Mouse (Mus musculus) limb, embryonic 14.5 days (tissue): ENCODE results near the gene Srgap2. TPM values are rescaled to one million over a fixed set of nuclear protein-coding genes. Genes with fewer than 3 reads are reported as not detected.

Experiments used
- ATAC-seq: fragments of 200-750 bp; cut with Nextera tagmentation; 2 replicates; pipeline ENCODE4 v1.8.0; 2017; ENCODE audit warnings: low read depth, moderate number of reproducible peaks, moderate TSS enrichment; ENCODE audit not compliant: low FRiP score
- DNase-seq: peaks from one replicate; pipeline ENCODE4 v3.0.0-alpha.2; 2015; ENCODE audit warnings: low spot score
- H3K27ac ChIP-seq: fragments of 300-500 bp; sonication (generic); replicated peaks from 2 replicates; pipeline ENCODE4 v1.5.1; 2014; ENCODE audit warnings: low read depth, mild to moderate bottlenecking, low read length, moderate library complexity, mixed read lengths
- H3K27me3 ChIP-seq: fragments of 300-500 bp; sonication (generic); 2 replicates; pipeline ENCODE4 v1.6.1; 2014; ENCODE audit warnings: low read length, mixed read lengths; ENCODE audit not compliant: control insufficient read depth, insufficient read depth
- H3K36me3 ChIP-seq: fragments of 300-500 bp; sonication (generic); 2 replicates; pipeline ENCODE4 v1.6.1; 2014; ENCODE audit warnings: mild to moderate bottlenecking, low read length, moderate library complexity, mixed read lengths; ENCODE audit not compliant: control insufficient read depth, insufficient read depth
- H3K4me1 ChIP-seq: fragments of 300-500 bp; sonication (generic); 2 replicates; pipeline ENCODE4 v1.6.1; 2014; ENCODE audit warnings: antibody characterized with exemption, low read length, mixed read lengths; ENCODE audit not compliant: control insufficient read depth, insufficient read depth
- H3K4me2 ChIP-seq: fragments of 300-500 bp; sonication (generic); replicated peaks from 2 replicates; pipeline ENCODE4 v1.6.1; 2014; ENCODE audit warnings: low read depth, mild to moderate bottlenecking, low read length, moderate library complexity; ENCODE audit not compliant: severe bottlenecking
- H3K4me3 ChIP-seq: fragments of 300-500 bp; sonication (generic); replicated peaks from 2 replicates; pipeline ENCODE4 v1.5.1; 2014; ENCODE audit warnings: low read length
- H3K9ac ChIP-seq: fragments of 300-500 bp; sonication (generic); 2 replicates; pipeline ENCODE4 v1.6.1; 2014; ENCODE audit warnings: mild to moderate bottlenecking, low read depth, low read length, moderate library complexity; ENCODE audit not compliant: severe bottlenecking
- H3K9me3 ChIP-seq: fragments of 300-500 bp; sonication (generic); 2 replicates; pipeline ENCODE4 v1.6.1; 2016; ENCODE audit warnings: low read length; ENCODE audit not compliant: control insufficient read depth
- POLR2A ChIP-seq: fragments of 200-500 bp; IDR thresholded peaks from 2 replicates; pipeline ENCODE4 v1.8.0; 2012; ENCODE audit warnings: inconsistent platforms, mild to moderate bottlenecking, moderate library complexity, borderline replicate concordance; ENCODE audit not compliant: insufficient read depth, insufficient read length; ENCODE audit errors: extremely low read depth
- WGBS: fragments of 180-500 bp; shearing (Covaris S2); extraction: QIAGEN DNeasy Blood & Tissue Kit; methylation state at CpG from one replicate; pipeline ENCODE4 v1.1.7; 2014; 5-methylcytosine and 5-hydroxymethylcytosine counted together
- polyA plus RNA-seq, 2 experiments: library from polyadenylated mRNA; depleted of rRNA in 1 of 2; stranded (reverse) in 1 of 2; unstranded in 1 of 2; fragments of >200 nt; fragmentation: Nextera tagmentation in 1 of 2; extraction: Ambion mirVana in 1 of 2; gene quantifications; 2 replicates each; pipeline versions ENCODE4 v1.2.1 to v1.2.3; 2012 to 2014

Gene Srgap2
- polyA plus RNA-seq, 2 experiments = 20.5 to 38.9 TPM

DNA sequence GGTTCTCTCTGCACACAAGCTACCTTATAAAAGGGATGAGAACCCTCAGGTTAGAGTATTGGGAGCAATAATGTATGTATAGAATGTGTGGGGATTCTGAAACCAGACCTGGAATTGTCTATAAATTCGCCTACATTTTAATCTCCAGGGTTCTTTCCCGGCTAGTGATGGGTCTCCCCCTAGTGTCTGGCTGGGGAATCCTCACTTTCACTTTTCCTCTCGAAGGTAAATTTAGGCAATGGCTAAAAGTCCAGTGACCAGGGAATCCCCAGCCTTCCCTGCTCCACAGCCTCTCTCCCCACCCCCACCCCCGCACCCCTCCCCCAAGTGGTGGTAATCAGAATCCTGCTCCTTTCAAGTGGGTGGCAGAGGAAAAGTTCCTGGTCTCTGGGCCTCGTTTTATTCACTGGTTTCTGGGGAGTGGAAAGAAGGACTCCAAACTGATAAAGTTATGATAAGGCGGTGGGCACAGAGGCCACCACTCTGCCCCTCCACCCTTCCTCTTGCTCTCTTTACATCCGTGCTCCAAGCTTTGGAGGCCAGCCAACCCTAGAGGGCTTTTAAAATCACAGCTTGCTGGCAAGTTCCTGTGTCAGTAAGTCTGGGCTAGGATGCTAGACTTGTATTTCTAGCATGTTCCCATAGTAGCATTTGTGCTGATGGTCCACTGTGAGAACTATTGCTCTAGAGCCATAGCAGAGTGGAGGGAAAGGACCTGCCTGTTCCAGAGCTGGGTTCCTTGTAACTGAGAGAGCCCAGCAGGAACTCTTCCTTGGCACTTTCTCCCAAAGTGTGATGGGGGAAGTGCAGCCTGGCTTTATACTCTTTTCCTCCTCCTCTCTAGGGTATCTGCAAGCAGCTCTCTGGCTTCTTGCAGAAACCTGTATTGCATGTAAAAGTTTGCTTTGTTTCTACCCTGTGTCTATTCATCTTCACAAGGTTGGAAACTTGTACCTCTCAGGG, 280.4 kb downstream of the Srgap2 start:
- DNase-seq (peak; percentile 71), ATAC-seq (peak; percentile 14; the same call in 1 of the 2 replicates)
- Histone ChIP-seq H3K9ac (peak overlapping the region; percentile 25; the same call in 1 of the 2 replicates), H3K4me3 (no peak overlapping the region), H3K27ac (no peak overlapping the region), H3K36me3 (no peaks in the 10 kb centered on the region), H3K27me3 (peaks cover 32% of the 10 kb centered on the region), H3K4me1 (peaks cover 16% of the 10 kb centered on the region), H3K9me3 (no peaks in the 10 kb centered on the region), H3K4me2 (peak overlapping the region; percentile 32)
- 9% methylated on average over 7 of the region's 7 CpGs for whole genome bisulfite sequencing
- no peak for TF ChIP-seq POLR2A

DNA sequence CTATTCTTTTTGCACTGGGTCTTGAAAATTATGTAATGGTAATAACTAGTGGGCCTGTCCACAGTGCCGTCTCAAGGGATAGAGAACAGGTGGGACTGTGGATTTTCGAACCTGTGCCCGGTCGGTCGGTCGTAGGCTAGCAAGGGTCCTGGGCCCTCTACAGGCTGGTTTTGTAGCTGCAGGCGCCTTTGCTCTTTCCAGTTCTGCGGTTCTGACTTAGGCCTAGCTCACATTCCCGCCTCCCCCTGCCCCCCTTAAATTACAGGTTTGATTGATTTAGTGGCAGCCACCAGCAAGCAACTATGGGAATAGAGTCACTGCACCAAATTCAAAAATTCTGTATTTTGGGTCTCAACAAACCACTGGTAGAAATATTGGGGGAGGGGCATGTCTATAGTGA, 281.2 kb downstream of the Srgap2 start:
- DNase-seq (peak; percentile 41), ATAC-seq (peak; percentile 55; the same call in 1 of the 2 replicates)
- Histone ChIP-seq H3K9me3 (no peaks in the 10 kb centered on the region), H3K9ac (no peak overlapping the region), H3K4me3 (peak overlapping the region; percentile 66), H3K4me1 (peaks cover 16% of the 10 kb centered on the region), H3K27ac (no peak overlapping the region), H3K27me3 (peaks cover 32% of the 10 kb centered on the region), H3K4me2 (peak overlapping the region; percentile 97), H3K36me3 (no peaks in the 10 kb centered on the region)
- no peak for TF ChIP-seq POLR2A
- WGBS = 2% methylated on average over 9 of the region's 9 CpGs

GRCm38 (mm10) chr1:131245089-131245856, 281.9 kb downstream of the Srgap2 start, which contains the start of gene Rassf5:
Gene Rassf5, minus strand, starts transcription at chr1:131245258.
- H3K9ac ChIP-seq = peak within 1 kb of the TSS; percentile 61
- peaks cover 16% of the 10 kb centered on the region for H3K4me1 ChIP-seq
- H3K4me3 ChIP-seq = peak within 1 kb of the TSS; percentile 66
- TF ChIP-seq POLR2A = no peak
- ATAC-seq (peak; percentile 58), DNase-seq (no peak)
- H3K36me3 ChIP-seq = no peaks in the 10 kb centered on the region
- WGBS = 1% methylated on average over 45 of the region's 60 CpGs
- H3K9me3 ChIP-seq = no peaks in the 10 kb centered on the region
- H3K4me2 ChIP-seq = peak within 1 kb of the TSS; percentile 97
- no peak within 1 kb of the TSS for H3K27ac ChIP-seq
- H3K27me3 ChIP-seq = peaks cover 32% of the 10 kb centered on the region

DNA sequence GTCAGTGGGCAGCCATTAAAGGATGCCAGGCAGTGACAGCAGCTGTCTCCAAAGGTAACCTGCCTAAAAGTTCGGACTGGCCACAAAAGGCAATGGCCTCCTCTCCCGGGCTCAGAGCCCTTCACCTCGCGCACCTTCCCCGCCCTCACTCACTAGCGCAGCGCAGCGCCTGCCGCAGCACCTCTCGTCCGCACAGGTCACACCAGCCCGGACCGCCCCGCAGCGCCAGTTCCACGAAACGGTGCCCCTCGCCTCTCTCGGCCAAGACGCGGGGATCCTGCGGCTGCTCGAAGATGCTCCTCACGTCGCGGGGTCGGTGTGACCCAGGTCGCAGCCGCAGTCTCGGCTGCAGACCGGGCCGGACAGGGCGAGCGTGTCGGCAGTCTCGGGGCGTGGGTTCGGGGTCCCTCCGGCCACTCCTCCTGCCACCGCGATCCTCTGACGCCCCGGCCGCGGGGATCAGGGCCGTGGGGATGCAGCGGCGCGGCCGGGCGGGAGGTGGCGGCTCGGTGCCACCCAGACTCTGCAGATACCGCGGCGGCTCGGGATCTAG, 282.5 kb downstream of the Srgap2 start:
- H3K27me3 ChIP-seq = peaks cover 32% of the 10 kb centered on the region
- 1% methylated on average over 51 of the region's 57 CpGs for WGBS
- DNase-seq (no peak), ATAC-seq (0 out of 2 replicates have a peak, but pooled peaks have one; percentile 3)
- H3K4me2 ChIP-seq = peak overlapping the region; percentile 97
- no peaks in the 10 kb centered on the region for H3K9me3 ChIP-seq
- TF ChIP-seq POLR2A = no peak
- no peak overlapping the region for H3K27ac ChIP-seq
- peak overlapping the region; percentile 61 for H3K9ac ChIP-seq
- peak overlapping the region; percentile 66 for H3K4me3 ChIP-seq
- H3K36me3 ChIP-seq = no peaks in the 10 kb centered on the region
- peaks cover 16% of the 10 kb centered on the region for H3K4me1 ChIP-seq

GRCm38 (mm10) chr1:131242956-131243355, 284.2 kb downstream of the Srgap2 start:
- no peak overlapping the region for H3K4me2 ChIP-seq

More at GRCm38 (mm10) chr1:131242956-131243355, 284.2 kb downstream of the Srgap2 start:
- Histone ChIP-seq H3K4me3 (no peak overlapping the region), H3K27ac (no peak overlapping the region), H3K36me3 (no peaks in the 10 kb centered on the region), H3K9me3 (no peaks in the 10 kb centered on the region), H3K9ac (no peak overlapping the region), H3K4me1 (peaks cover 23% of the 10 kb centered on the region), H3K27me3 (peaks cover 32% of the 10 kb centered on the region)
- WGBS = 49% methylated on average over 6 of the region's 6 CpGs
- TF ChIP-seq POLR2A = no peak
- no peak for DNase-seq
- no peak for ATAC-seq
